Mouse (Mus musculus): Measurements from ENCODE around the gene Srpk2.
A peak's percentile ranks its signal among the peaks of the same experiment; 100 is the strongest.
"Not testable (repeated sequence)": the region's sequence is repeated elsewhere in the genome, so short reads cannot be mapped to it uniquely, and the experiment has no call there.

Gene Srpk2

DNA sequence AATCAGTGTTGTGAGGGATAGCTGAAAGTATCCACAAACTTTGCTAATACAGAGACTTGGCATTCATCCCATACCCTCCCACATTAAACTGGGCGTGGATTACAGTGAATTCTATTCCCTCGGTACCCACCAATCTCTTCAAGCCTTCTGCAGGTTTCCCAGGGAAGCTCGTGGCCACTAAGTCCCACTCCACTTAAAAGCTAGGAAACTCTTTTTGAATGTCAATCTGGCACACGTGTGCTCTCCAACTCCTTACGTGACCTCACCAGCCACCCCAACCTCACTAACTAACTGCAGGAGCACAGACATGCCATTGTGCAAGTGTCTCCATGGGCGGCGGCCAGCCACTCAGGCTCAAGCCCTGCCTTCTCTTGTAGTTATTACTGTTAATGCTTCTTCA is 12.3 kb downstream of the Srpk2 start:
- DNase-seq (ENCODE audit: low spot score in 2 of 2), result peak in 1 of 2 experiments; percentile 9

DNA sequence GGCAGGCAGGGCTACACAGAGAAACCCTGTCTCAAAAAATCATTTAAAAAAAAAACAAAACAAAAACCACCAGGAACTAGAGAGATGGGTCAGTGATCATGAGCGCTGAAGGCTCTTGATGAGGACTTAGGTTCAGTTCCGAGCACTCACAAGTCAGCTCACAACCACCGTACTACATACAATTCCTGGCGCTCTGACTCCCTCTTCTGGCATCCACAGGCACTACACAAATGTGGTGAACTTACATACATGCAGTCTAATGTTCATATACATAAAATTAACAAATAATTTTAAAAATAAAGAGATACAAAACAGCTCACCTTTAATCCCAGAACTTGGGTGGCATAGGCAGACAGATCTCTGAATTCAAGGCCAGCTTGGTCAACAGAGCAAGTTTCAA is 13.5 kb downstream of the Srpk2 start:
- DNase-seq (ENCODE audit: low spot score in 2 of 2), result no peak

DNA sequence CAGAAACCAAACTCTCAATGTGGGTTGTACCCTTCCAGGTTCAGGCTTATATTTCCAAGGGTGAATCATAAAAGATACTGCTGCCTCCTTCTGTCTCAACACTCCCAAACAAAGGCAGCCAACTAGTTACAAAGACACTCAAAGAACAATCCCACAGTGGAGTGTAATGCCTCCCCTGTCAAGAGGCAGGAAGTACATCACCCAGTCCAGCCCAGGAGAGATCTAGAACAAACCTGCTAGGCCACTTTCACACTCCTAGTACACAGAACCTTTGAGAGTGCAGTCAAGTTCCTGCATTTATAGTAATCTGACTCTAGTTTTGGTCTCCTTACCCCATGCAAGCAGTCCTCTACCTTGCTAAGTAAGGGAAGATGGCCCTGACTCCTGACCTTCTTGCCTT is 18.5 kb downstream of the Srpk2 start:
- DNase-seq (ENCODE audit: low spot score in 2 of 2), result no peak

DNA sequence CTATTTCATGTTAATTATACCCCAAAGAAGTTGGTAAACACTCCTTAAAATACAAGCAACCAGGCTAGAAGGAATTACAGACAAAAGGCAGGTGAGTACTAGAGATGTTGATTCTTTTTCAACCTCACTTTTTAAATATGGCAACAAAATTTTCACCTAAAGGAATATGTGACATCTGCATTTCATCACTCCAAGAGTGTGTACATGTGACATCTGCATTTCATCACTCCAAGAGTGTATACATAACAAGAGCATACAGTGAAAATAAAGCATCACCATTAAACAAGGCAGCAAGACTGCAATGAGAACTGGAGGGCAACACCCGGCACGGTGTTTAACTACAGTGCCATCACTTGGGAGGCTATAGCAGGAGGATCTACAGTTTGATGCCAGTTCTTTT is 23.2 kb downstream of the Srpk2 start:
- no peak for DNase-seq (ENCODE audit: low spot score in 2 of 2)

DNA sequence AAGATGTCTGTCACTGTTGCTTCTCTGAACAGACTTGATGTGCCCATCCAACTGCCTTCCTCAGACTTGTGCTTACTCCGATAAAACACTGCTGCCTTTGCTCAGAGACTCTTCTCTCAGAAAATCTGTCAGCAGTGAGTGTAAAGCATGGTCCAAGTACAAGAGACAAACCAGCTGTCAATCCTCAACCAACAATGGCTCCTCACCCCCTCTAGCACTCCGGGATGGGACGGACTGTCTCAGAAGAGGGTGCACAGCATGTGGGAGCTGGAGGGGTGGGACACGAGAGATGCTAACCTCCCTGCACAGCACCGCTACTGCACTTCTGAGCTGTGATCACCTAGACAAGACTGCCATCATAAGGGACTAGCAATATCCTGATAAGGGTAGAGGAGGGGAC is 26.4 kb downstream of the Srpk2 start:
- no peak for DNase-seq (ENCODE audit: low spot score in 2 of 2)

DNA sequence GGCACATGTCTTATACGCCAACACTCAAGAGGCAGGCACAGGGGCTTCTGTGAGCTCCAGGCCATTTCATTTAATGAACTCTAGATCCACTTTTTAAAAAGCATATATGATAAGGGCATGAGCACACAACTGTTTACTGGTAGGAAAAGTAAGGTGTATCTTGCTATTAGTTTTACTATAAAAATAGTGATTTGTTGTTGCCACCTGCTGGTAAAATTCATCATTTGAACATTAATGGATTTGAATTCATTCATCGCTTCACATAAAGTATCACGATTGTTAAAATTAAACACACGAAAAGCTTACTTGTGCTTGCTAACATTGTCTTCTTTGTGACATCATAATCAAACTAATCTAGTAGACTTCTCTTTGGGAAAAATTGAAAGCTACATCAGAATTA is 27.8 kb downstream of the Srpk2 start:
- DNase-seq (ENCODE audit: low spot score in 2 of 2), result no peak

DNA sequence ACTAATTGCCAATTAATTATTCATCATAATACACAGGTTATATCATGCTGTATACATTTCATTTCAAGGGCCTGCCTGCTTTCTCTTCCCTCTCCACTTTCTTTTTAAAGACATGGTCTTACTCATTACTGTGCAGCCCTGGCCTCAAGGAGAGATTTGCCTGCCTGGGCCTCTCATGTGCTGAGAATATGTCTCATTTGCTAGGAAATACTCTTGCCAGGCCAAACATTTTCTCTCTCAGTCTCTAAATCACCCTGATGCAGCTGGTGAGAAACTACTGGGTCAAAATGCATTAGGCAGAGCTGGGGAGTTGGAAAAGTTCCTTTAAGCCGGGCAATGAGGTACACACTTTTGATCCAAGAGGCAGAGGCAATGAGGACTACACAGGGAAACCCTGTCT is 29.4 kb downstream of the Srpk2 start:
- no peak for DNase-seq (ENCODE audit: low spot score in 2 of 2)

DNA sequence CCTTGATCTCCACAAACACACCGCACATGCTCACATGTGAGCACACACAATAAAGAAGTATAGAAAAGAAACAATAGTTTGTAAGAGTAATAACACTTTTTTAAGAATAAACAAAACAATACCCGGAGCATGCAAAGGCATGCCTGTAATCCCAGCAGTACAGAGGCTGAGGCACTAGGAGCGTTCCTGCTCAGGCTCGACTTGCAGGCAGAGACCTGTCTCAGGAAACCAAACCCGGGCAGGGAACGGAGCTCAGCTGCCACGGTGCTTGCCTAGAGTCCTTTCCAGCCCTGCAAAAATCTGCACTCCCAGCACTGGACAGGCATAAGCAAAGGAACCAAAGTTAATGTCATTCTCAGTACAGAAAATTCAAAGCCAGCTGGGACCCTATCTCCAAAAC is 32.1 kb downstream of the Srpk2 start:
- DNase-seq (ENCODE audit: low spot score in 2 of 2), result no peak

DNA sequence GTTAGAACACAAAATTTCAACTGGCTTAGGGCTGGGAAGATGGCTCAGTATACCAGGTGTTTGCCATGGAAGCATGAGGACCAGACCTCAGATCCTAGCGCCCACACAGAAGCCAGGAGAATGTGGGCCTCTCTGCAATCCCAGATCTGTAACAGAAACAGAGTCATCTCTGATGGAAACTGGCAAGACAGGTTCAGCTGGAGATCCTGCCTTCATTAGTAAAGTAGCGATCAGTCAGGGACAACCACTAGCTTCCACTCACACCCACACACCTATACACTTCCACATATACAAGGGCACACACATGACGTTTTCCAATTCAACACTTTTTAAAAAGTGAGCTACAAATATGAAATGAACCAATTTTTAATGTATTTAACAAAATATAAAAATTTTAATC is 32.6 kb downstream of the Srpk2 start:
- no peak for DNase-seq (ENCODE audit: low spot score in 2 of 2)

DNA sequence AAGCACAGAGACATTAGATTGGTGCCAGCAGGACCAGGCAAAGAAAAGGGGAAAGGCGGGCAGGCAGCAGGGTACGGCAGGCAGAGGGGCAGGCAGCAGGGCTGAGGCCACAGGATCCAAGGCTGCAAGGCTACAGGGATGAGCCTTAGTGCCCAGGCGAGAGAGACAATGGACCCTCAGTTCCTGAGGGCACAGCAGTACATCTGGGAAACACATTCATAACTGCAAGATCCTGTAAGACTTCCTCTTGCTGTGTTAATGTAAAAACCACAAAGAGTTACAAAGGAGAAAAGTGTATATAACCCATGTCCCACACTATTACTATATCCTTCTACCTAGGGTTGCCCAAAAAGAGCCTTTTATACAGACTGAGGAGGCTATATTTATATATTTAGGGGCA is 33.9 kb downstream of the Srpk2 start:
- no peak for DNase-seq (ENCODE audit: low spot score in 2 of 2)

DNA sequence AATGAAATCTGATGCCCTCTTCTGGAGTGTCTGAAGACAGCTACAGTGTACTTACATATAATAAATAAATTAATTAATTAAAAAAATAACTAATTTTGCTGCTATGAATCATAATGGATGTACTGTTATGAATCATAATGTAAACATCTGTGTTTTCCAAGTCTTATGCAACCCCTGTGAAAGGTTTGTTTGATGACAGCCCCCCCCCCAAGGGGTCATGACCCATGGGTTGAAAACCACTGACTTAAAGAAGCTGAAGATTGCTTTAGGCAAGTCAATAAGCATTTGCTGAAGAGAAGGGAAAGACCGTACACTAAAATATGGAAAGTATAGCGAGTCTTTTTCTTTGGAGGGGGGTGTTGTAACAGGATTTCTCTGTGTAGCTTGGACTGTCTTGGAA is 35.2 kb downstream of the Srpk2 start:
- DNase-seq (ENCODE audit: low spot score in 2 of 2), result no peak

DNA sequence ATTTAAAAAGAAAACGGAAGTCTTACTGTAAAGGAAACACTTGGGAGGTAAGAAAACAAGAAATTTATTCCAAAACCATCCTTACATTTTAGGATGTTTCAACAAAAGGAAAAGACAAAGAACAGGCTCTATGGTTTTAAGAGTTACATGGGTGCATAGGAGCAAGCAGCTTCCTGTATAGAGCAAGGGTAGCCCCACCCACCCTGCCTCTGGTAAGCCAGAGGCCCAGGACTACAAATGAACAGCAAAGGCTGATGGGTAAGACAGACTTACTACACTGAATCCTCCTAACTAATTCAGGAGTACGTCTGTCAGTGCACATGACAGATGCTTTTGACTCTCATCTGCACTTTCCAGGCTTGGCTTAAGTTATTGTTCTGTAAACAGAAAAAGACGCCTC is 38.7 kb downstream of the Srpk2 start:
- no peak for DNase-seq (ENCODE audit: low spot score in 2 of 2)

DNA sequence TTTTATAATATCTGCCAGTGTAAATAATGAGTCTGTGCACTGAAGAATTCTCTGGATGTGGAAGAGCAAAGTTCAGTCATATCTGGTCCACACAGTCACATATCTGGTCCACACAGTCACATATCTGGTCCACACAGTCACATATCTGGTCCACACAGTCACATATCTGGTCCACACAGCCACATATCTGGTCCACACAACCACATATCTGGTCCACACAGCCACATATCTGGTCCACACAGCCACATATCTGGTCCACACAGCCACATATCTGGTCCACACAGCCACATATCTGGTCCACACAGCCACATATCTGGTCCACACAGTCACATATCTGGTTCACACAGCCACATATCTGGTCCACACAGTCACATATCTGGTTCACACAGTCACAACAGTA is 45.2 kb downstream of the Srpk2 start:
- not testable (repeated sequence) for DNase-seq (ENCODE audit: low spot score in 2 of 2)

DNA sequence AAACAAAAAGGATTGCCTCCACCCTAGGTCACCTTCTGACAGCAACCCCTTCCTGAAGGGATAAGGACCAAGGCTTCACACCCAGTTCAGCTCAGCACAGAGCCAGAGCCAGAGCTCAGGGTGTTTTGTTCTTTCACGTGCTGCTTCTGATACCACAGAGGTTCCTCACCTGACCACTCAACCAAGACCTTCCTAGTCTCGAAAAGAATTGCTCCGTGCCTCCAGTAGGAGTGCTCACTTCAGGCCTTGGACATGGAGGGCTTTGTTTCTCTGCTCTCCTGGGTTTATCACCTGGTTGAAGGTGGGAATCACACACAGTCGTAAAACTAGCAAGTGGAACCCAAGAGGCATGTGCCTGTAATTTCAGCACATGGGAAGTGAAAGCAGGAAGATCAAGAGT is 46.4 kb downstream of the Srpk2 start:
- DNase-seq (ENCODE audit: low spot score in 2 of 2), result no peak

DNA sequence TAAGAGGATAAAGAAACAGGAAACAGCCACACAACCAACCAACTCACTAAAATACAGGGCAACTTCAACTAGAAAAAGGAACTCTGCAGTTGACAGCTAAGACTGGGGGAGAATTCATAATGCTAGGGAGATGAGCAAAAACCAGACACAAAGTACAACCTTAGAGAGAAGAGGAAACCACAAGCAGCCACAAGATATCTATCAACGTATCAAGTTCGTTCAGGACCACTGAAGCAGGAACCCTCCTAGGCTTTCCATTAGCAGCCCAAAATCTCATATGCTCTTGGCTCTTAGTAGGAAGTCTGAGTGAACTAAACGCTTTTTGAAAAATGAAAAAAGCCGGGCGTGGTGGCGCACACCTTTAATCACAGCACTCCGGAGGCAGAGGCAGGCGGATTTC is 47.1 kb downstream of the Srpk2 start:
- no peak for DNase-seq (ENCODE audit: low spot score in 2 of 2)

DNA sequence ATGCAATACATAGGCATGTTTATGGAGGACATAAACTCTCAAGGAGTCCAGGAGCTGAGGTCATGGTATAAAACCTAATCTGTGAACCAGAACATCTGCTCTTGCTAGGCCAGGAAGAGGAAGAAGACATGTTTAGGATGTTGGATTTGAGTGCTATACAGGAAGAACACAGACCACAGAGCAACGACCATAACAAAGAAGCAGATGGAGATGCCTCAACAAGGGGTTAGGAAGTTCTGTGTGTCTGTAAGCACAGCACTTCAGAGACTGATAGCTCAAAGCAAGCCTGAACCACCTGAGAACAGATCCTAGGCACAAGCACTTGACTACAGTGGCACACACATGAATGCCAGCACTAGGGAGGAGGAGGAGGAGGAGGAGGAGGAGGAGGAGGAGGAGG is 52.9 kb downstream of the Srpk2 start:
- DNase-seq (ENCODE audit: low spot score in 2 of 2), result no peak

DNA sequence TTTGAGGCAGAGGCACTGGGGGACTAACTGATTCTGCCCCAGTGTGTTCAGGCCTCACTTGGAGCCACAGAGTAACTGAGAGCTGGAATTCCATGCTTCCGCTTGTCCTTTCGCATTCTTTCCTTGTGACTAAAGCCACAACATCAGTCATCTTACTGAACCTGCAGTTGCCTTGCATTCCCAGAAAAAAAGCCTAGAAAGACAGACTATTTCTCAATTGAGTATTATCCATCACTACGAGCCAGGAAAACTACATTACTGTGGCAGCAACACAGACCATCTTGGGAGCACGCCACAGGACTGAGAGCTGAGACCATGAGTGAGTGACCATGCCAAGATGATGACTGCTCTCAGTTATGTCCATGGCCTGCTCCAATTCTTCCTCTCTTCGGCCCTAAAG is 57.2 kb downstream of the Srpk2 start:
- DNase-seq (ENCODE audit: low spot score in 2 of 2), result no peak

DNA sequence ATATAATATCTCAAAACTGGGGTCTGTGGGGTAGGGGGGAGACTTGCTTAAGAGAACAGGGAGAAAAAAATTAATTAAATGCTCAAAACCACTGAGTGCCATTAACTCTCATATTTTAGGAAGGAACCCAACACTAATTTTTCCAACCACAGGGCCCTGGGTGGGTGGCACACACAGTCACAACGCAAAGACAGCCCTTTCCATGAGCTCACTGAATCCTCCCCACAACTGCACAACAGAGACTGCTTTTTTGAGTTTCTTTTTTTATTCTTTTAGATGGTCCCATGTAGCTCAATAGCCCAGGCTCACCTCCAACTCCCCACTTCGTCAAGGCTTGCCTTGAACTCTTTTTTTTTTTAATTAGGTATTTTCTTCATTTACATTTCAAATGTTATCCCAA is 58.2 kb downstream of the Srpk2 start:
- no peak for DNase-seq (ENCODE audit: low spot score in 2 of 2)

DNA sequence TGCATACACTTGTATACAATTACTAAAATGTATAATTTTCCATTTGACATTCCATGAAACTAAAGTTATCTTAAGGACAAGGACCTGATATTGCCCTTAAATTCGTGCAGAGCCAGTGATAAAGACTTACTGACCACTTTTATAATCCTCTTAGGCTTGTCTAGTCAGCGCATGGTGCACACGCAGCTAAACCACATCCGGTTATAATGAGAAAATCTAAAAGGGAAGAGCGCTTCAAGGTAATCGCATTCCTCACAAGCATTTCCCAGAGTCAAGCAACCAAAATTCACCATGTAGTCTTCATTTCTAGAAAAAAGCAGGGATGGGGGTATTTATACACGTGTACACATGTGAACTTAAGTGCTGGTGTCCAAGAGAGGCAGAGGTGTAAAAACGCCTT is 63.8 kb downstream of the Srpk2 start:
- DNase-seq (ENCODE audit: low spot score in 2 of 2), result no peak

DNA sequence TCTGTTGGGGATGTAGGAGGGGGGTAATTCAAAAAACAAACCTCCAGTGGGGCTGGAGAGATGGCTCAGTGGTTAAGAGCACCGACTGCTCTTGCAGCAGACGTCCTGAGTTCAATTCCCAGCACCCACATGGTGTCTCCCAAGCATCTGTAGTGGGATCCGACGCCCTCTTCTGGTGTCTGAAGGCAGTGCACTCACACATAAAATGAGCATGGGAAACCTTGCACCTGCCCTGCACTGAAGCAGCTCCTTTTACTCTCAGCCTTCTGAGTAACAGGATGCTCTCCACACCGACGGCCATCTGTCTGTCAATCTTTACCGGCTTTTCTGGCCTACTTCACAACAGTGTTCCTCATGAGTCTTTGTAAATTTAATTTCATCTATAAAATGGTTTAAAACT is 65.8 kb downstream of the Srpk2 start:
- DNase-seq (ENCODE audit: low spot score in 2 of 2), result no peak

DNA sequence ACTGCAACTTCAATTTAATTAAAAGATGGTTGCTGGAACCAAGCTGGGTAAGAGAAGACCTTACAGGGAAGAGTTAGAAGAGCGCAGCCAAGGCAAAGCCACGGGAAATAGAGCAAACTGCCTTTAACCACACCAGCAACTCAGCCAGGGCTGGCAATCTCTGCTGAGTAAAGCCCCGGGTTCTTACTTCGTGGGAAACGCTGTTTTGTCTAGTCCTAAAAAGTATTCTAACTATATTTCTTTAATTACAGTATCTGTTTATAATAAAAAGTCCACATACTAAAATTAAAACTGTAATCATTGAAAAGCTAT is 67.4 kb downstream of the Srpk2 start:
- DNase-seq (ENCODE audit: low spot score in 2 of 2), result no peak

DNA sequence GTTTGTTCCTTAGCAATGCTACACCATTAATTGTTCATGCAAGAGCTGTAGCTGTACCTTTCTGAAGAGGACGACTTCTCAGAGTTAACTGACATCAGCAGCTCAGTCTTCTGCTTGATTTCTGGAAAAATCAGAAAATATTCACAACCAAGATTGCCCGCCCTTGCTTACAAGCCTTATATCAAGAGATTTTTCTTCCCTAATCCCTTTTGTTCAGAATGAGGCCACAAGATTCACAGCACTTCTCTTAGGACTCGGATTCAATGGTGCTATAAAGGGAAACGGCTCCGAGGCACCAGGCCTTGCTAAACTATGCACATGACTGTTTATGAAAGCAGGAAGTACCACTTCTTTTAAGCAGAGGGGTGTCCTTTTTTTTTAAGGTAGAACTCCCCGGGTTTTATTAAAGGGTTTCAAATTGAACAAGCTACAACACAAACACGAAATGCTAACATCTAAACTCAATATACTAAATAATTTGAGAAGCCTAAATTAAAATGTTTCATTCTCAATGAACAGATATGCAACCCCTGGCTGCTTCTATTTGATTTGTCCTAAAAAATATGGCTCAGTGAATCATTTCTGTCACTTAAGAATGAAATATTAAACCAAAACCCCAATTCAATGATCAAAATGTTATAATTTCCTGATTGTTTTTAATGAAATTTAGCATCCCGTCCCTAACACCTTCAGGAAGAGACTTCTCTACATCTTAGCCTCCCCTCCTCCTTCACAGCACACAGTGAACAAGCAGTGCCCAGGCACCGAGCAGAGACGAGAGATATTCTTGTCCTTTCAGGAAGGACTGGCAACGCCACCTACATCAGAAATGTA is 67.9 kb downstream of the Srpk2 start:
- peak; percentile 67 to 83 for DNase-seq (ENCODE audit: low spot score in 2 of 2)

DNA sequence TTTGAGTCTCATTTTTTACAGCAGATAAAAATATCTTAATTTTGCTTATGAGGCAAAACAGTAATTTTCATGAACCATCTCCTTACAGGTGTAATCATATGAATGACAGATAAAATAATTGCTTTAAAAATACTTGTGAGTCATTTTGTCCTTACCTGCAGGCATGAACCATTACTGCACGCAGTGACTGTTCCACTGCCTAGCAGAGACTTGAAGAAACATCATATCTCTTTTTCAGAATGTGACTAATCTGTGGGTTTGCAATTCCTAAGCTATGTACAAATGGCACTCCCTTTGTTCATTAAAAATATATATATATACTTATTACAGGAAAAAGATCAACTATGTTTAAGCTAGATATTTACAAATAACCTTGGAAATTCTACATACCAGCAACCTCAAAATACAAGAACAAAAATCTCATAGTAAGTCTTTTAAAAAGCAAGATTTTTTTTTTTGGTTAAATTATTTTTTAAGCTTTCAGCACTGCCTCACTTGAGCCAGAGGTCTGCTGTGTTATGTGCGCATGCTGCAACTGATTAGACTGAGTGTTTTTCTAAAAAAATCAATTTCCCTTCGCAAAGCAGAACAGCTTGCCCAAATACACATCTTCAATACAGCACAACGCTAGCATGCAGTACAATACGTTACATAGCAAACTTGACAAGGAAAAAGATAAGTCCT is 68.7 kb downstream of the Srpk2 start:
- no peak for DNase-seq (ENCODE audit: low spot score in 2 of 2)

DNA sequence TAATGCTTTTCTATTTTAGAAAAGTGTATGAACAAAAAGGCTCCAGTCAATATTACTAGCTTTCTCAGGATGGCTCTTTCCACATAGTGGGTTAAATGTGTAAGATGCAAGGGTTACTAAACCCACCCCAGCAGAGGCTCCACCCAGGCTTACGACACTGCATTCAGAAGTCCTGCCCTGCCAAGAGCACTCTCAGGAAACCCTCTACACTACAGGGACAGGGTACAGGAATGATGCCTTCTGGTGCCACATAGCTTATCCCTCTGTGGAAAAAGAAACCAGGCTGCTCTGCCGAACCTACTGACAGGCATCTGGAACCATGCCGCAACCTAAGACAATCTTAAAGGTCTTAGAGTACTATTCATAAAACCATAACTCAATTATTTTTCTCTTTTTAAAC is 71.6 kb downstream of the Srpk2 start:
- DNase-seq (ENCODE audit: low spot score in 2 of 2), result peak in 1 of 2 experiments; percentile 22
